Mouse (Mus musculus) ES-E14 (cell line): Measurements from ENCODE around the gene Cyb561a3.

Experiments used
- HCFC1 ChIP-seq: IDR thresholded peaks from 2 replicates; pipeline ENCODE4 v1.6.1; 2012; ENCODE audit warnings: low read length, inconsistent platforms, borderline replicate concordance; ENCODE audit not compliant: insufficient read depth
- MAFK ChIP-seq: IDR thresholded peaks from 2 replicates; pipeline ENCODE4 v1.6.1; 2014; ENCODE audit warnings: mild to moderate bottlenecking, low read depth, low read length, inconsistent platforms; ENCODE audit not compliant: insufficient read depth
- ZC3H11A ChIP-seq: IDR thresholded peaks from 2 replicates; pipeline ENCODE4 v1.6.1; 2012; ENCODE audit warnings: low read depth, mild to moderate bottlenecking, inconsistent platforms, low read length, borderline replicate concordance
- ZNF384 ChIP-seq: IDR thresholded peaks from 2 replicates; pipeline ENCODE4 v1.6.1; 2012; ENCODE audit warnings: low read depth, low read length, inconsistent platforms

DNA sequence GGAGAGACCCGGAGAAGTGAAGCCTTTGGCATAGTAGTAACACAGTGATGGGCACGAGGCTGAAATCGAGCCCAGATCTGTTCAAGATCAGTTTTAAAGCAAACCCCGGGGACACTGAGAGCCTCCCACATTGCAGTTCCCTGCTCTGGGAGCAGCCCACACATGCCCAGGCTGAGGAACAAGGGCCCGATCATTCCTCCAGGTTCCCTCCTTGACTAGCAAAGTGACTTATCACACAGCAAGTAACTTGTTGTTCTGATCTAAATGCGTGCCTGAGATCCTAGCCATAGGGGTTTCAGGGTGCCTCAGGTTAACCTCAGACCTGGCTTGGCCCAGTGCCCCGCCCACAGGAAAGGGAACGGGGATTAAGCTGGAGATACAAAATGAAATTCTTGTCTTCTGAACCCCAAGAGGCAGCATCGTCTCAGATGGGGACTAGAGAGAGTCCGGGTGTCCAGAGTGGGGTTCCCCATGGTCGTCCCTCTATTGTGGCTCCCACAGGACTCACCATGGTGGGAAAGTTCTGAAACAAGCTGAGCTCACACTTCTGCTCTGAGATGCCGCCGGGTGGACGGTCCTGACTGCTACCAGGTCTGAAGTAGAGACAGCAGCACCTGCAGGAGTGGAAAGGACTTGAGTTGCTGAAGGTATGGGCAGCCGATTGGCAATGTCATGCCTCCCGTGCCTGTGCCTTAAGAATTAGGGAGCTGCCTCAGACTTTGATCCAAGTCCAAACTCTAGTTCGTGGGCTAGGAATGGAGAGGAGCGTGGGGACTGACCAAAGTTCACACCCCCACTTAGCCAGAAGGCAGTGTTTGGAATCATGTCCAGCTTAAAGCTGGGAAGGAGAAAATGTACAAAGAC, 26.9 kb downstream of the Cyb561a3 start:
- TF ChIP-seq ZNF384 (no peak), MAFK (no peak), HCFC1 (no peak), ZC3H11A (no peak)
